ENCODE assay signal across 10 mouse cellular contexts in the genomic region with DNA sequence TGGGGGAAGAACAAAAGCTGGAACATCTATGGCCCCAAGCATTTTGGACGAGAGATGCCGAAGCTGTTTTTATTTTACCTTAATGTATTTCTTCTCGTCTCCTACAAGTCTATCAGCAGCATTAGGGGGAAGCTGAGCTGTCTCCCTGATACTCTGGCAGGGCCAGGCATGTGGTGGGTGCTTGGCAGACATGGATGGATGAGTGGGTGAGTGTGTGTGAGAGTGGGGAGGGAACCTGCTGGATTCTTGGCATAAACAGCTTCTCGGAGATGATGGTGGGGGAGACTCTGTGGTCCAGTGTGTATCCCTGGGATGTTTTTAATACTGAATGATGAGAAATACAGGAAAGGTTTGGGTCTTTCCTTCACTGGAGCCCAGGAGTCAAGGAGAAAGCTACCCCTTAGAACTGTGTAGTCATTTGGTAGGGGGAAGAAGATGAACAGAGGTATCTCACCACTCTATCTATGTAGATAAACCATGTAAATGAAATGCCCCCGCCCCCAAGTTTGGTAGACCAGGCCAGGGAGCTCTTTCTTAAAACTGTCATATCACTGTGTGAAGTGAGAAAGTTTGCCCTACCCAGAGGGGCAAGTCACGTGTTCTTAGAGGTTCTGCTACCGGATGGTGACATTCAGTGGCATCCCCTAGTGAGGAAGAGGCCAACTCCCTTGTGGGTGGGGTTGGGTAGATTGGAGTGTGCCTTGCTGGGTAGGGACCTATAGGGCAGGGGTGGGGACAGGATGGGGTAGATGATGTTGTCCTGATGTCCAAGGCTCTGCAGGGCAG. TPM values are rescaled to one million over a fixed set of nuclear protein-coding genes. Genes with fewer than 3 reads are reported as not detected.
DNase-seq lines count a peak whose midpoint lies in the region.
"Had no signal": no experiment of that assay in that cellular context is flagged by ENCODE, and none has a peak within 500 bp of the region (broad histone marks: within the 10 kb centered on the region; RNA-seq: fewer than 3 reads in every experiment).

No protein-coding gene starts in this region.

- DNase-seq in heart, adult 11 months: peak; percentile 85
- DNase-seq in heart, postnatal 4 days: no peak
- peak; percentile 15 for DNase-seq in T-cell, adult 2 months (ENCODE audit: low spot score)
- DNase-seq in left cerebral cortex, postnatal 25 days (ENCODE audit: low spot score in 2 of 2): peak; percentile 42 to 83
- DNase-seq in right cerebral cortex, postnatal 25 days: peak; percentile 55
- DNase-seq in ovary, adult 18-20 months (ENCODE audit: low spot score): no peak
- DNase-seq in neural tube, embryonic 10.5 days (ENCODE audit: extremely low spot score, low spot score): no peak
- no peak for DNase-seq in retina, postnatal 1 day
- DNase-seq: cerebellum, adult 11-12 months; kidney, postnatal 25 days had no signal

- intact Hi-C loops in left cerebral cortex, postnatal 25 days (cut with DNase I): loop anchor here (5.0 kb wide), 1 partner anchor 43 kb away; a partner anchor contains a TSS

RNA-seq across cellular contexts. Expression of a gene that starts 43.2 kb away (rescaled TPM):
- 1 to 10 TPM; 6.0 to 6.4 TPM for total RNA-seq in heart, postnatal 4 days (2021)
- total RNA-seq in left cerebral cortex, postnatal 25 days (2021): 10 to 100 TPM; 24.9 to 27.3 TPM

RNA-seq across cellular contexts. Expression of a gene that starts 52.0 kb away (rescaled TPM):
- total RNA-seq in heart, postnatal 4 days (2021): not detected
- total RNA-seq in left cerebral cortex, postnatal 25 days (2021): not detected

Comparison
In these comparisons a context has a peak if more than half of its experiments do, and no peak if none do; other contexts are left out.
1. DNase-seq: peak in heart, adult 11 months (single experiment), T-cell, adult 2 months (single experiment), left cerebral cortex, postnatal 25 days (2 of 2) and right cerebral cortex, postnatal 25 days (single experiment); none in heart, postnatal 4 days (single experiment), ovary, adult 18-20 months (single experiment), neural tube, embryonic 10.5 days (single experiment) and retina, postnatal 1 day (single experiment).